Mouse (Mus musculus): ENCODE results near the gene Gm3424.

Gene Gm3424

GRCm38 (mm10) chr14:5830229-5830628, at the start of gene Gm3424:
Gene Gm3424 (minus strand): TSS chr14:5830329.
- WGBS: no CpG with 5 or more reads among the region's 3 CpGs

DNA sequence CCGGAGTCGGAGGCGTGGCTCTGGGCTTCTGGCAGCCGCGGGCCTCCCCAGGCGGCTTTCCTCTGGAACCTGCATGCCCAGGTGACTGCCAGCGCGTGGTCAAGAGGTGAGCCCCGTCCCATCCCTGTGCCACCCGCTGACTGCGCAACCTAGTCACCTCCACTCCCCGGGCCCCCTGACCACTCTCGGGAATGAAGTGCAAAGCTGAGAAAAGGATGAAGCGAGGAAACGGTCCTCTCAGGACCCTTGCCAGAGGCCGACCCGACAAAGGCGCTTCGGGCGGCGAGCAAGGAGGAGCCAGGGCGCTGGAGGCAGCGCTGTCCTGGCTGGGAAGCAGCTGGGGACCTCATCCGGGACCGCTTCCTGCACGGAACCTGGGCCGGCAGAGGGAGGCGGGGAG, 49.7 kb upstream of the Gm3424 start:
- WGBS: 0% methylated on average over 23 of the region's 28 CpGs

DNA sequence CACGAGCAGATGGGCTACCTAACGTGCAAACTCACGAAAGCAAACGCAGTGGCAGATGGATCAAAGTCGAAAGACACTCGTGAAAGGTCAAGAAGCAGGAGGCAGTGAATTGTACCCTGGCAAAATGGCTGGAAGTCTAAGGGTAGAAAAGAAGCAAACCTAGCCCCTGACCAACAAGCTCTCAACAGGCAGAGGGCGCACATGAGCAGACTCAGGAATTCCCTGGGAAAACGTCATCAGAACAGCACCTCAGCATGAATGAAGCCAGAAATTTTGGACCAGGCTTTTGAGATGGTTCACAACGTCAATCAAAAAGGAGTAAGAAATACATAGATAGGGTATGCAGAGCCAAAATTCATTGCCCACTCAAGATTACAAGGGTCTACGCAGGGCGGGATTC, 49.0 kb upstream of the Gm3424 start:
- 6% methylated on average over 7 of the region's 11 CpGs for WGBS

- whole genome bisulfite sequencing: 94% methylated on average over 3 of the region's 3 CpGs
Observed at GRCm38 (mm10) chr14:5855911-5856310, 25.8 kb upstream of the Gm3424 start.

GRCm38 (mm10) chr14:5812699-5813356, 17.3 kb downstream of the Gm3424 start:
- no CpG with 5 or more reads among the region's 47 CpGs for WGBS

GRCm38 (mm10) chr14:5807882-5808281, 22.2 kb downstream of the Gm3424 start, which contains the start of gene Gm3383:
Gene Gm3383 (minus strand): TSS chr14:5807982.
- no CpG with 5 or more reads among the region's 3 CpGs for WGBS
